Mouse (Mus musculus) midbrain, embryonic 15.5 days (tissue): ENCODE measurements around the gene Tec. TPM values are rescaled to one million over a fixed set of nuclear protein-coding genes. Genes with fewer than 3 reads are reported as not detected.

Experiments used
- ATAC-seq: fragments of 200-750 bp; cut with Nextera tagmentation; replicated peaks from 2 replicates; pipeline ENCODE4 v1.8.0; 2017; ENCODE audit warnings: moderate TSS enrichment
- H3K27ac ChIP-seq: fragments of 300-500 bp; sonication (generic); 2 replicates; pipeline ENCODE4 v1.5.1; 2015; ENCODE audit warnings: mild to moderate bottlenecking, inconsistent platforms
- H3K27me3 ChIP-seq: fragments of 300-500 bp; sonication (generic); replicated peaks from 2 replicates; pipeline ENCODE4 v1.6.1; 2015; ENCODE audit warnings: inconsistent platforms
- H3K36me3 ChIP-seq: fragments of 300-500 bp; sonication (generic); replicated peaks from 2 replicates; pipeline ENCODE4 v1.6.1; 2015; ENCODE audit warnings: inconsistent platforms
- H3K4me1 ChIP-seq: fragments of 300-500 bp; sonication (generic); 2 replicates; pipeline ENCODE4 v1.6.1; 2015; ENCODE audit warnings: inconsistent platforms
- H3K4me2 ChIP-seq: fragments of 300-500 bp; sonication (generic); 2 replicates; pipeline ENCODE4 v1.6.1; 2015; ENCODE audit warnings: inconsistent platforms, mild to moderate bottlenecking, moderate library complexity
- H3K4me3 ChIP-seq: fragments of 300-500 bp; sonication (generic); 2 replicates; pipeline ENCODE4 v1.5.1; 2015; ENCODE audit warnings: mild to moderate bottlenecking, inconsistent platforms
- H3K9ac ChIP-seq: fragments of 300-500 bp; sonication (generic); 2 replicates; pipeline ENCODE4 v1.6.1; 2015; ENCODE audit warnings: mild to moderate bottlenecking, inconsistent platforms
- H3K9me3 ChIP-seq: fragments of 300-500 bp; sonication (generic); 2 replicates; pipeline ENCODE4 v1.6.1; 2016; ENCODE audit warnings: inconsistent platforms
- WGBS: fragments of 180-500 bp; shearing (Covaris S2); methylation state at CpG from one replicate; pipeline ENCODE4 v1.1.7; 2015; ENCODE audit warnings: mixed read lengths; 5-methylcytosine and 5-hydroxymethylcytosine counted together
- polyA plus RNA-seq: library from polyadenylated mRNA; unstranded; fragments of >200 nt; fragmentation: Nextera tagmentation; extraction: Ambion mirVana; gene quantifications from 2 replicates; pipeline ENCODE4 v1.2.1, GENCODE M21; 2015

Gene Tec
- polyA plus RNA-seq, 1 experiment from 2014 or later, result 5.8 TPM

- H3K9ac ChIP-seq, result no peak overlapping the region
- no peaks in the 10 kb centered on the region for H3K4me1 ChIP-seq
- 82% methylated on average over 2 of the region's 2 CpGs for WGBS
- ATAC-seq, result no peak
- H3K9me3 ChIP-seq, result no peaks in the 10 kb centered on the region
- H3K4me2 ChIP-seq, result no peak overlapping the region
- H3K36me3 ChIP-seq, result no peaks in the 10 kb centered on the region
- H3K27me3 ChIP-seq, result no peaks in the 10 kb centered on the region
- no peak overlapping the region for H3K4me3 ChIP-seq
- no peak overlapping the region for H3K27ac ChIP-seq
Measured at GRCm38 (mm10) chr5:72723429-72723828, 144.9 kb downstream of the Tec start.

GRCm38 (mm10) chr5:72720587-72720986 lies 147.7 kb downstream of the Tec start:
- Histone ChIP-seq H3K4me3 (no peak overlapping the region), H3K4me1 (no peaks in the 10 kb centered on the region), H3K4me2 (no peak overlapping the region), H3K9ac (no peak overlapping the region), H3K9me3 (no peaks in the 10 kb centered on the region), H3K27me3 (no peaks in the 10 kb centered on the region), H3K36me3 (no peaks in the 10 kb centered on the region), H3K27ac (no peak overlapping the region)
- ATAC-seq, result no peak
- WGBS, result 64% methylated on average over 7 of the region's 7 CpGs

GRCm38 (mm10) chr5:72710572-72711278 lies 157.6 kb downstream of the Tec start:
- 0 out of 2 replicates have a peak, but pooled peaks have one; percentile 50 for ATAC-seq
- Histone ChIP-seq H3K4me3 (no peak overlapping the region), H3K9me3 (no peaks in the 10 kb centered on the region), H3K27ac (no peak overlapping the region), H3K36me3 (no peaks in the 10 kb centered on the region), H3K4me1 (no peaks in the 10 kb centered on the region), H3K4me2 (no peak overlapping the region), H3K27me3 (no peaks in the 10 kb centered on the region), H3K9ac (no peak overlapping the region)
- 34% methylated on average over 4 of the region's 4 CpGs for WGBS

DNA sequence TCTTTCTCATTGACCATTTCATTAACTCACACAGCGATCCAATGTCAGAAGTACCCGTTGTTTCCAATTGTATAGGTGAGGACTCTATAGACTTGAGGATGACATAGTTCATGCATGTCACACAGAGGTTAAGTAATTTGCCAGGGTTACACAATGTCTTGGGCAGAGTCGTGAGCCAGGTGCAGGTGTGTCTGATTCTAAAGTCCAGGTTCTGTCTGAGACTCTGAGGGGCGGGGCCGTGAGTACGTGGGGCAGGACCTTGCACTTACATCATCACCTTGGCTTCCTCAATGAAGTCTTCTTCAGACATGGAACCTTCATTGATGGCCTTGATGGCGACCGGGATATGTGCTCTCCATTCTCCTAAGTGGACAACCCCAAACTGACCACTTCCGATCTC lies 158.3 kb downstream of the Tec start:
- no peak for ATAC-seq
- no peak overlapping the region for H3K27ac ChIP-seq
- H3K4me3 ChIP-seq, result no peak overlapping the region
- H3K4me2 ChIP-seq, result no peak overlapping the region
- H3K9ac ChIP-seq, result no peak overlapping the region
- H3K9me3 ChIP-seq, result no peaks in the 10 kb centered on the region
- 97% methylated on average over 9 of the region's 9 CpGs for WGBS
- no peaks in the 10 kb centered on the region for H3K36me3 ChIP-seq
- no peaks in the 10 kb centered on the region for H3K27me3 ChIP-seq
- H3K4me1 ChIP-seq, result no peaks in the 10 kb centered on the region

GRCm38 (mm10) chr5:72709451-72709850 lies 158.8 kb downstream of the Tec start:
- Histone ChIP-seq H3K36me3 (no peaks in the 10 kb centered on the region), H3K27ac (no peak overlapping the region), H3K27me3 (no peaks in the 10 kb centered on the region), H3K9ac (no peak overlapping the region), H3K9me3 (no peaks in the 10 kb centered on the region), H3K4me1 (no peaks in the 10 kb centered on the region), H3K4me3 (no peak overlapping the region), H3K4me2 (no peak overlapping the region)
- ATAC-seq, result no peak
- 90% methylated on average over 13 of the region's 13 CpGs for WGBS

GRCm38 (mm10) chr5:72706722-72707121 lies 161.6 kb downstream of the Tec start:
- no peak for ATAC-seq
- no peak overlapping the region for H3K27ac ChIP-seq
- 66% methylated on average over 10 of the region's 10 CpGs for WGBS
- no peaks in the 10 kb centered on the region for H3K27me3 ChIP-seq
- H3K4me1 ChIP-seq, result no peaks in the 10 kb centered on the region
- no peak overlapping the region for H3K4me3 ChIP-seq
- no peaks in the 10 kb centered on the region for H3K9me3 ChIP-seq
- no peaks in the 10 kb centered on the region for H3K36me3 ChIP-seq
- H3K9ac ChIP-seq, result no peak overlapping the region
- H3K4me2 ChIP-seq, result no peak overlapping the region; the same call in 1 of the 2 replicates

DNA sequence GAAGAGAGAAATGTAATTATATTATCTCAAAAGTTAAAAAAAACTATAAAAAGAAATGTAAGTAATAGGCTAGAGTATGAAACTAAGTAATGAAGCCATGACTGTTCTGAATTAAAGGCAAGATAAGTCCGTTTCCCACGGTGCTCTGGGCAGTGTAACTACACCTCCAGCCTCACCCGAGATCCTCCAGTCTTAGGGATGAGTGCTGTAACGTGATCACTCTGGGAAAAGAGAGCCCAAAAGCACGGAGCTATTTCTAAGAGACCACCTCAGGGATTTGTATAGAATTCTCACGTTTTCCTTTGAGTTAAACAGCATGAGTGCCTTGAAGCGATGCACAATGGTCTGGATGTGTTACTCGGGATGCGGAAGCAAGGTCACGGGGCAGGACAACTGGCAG lies 162.2 kb downstream of the Tec start:
- no peaks in the 10 kb centered on the region for H3K36me3 ChIP-seq
- no peak overlapping the region for H3K27ac ChIP-seq
- no peaks in the 10 kb centered on the region for H3K27me3 ChIP-seq
- WGBS, result 42% methylated on average over 10 of the region's 10 CpGs
- no peak overlapping the region for H3K4me3 ChIP-seq
- no peak for ATAC-seq
- H3K9me3 ChIP-seq, result no peaks in the 10 kb centered on the region
- no peak overlapping the region for H3K9ac ChIP-seq
- no peaks in the 10 kb centered on the region for H3K4me1 ChIP-seq
- no peak overlapping the region; the same call in 1 of the 2 replicates for H3K4me2 ChIP-seq

Other genes with a start within 250 kb of the Tec start
- not detected in 2 replicates for gene Cnga1, start 224.2 kb downstream of the Tec start, polyA plus RNA-seq
- 0.93 and 1.6 TPM in 2 replicates for gene Nipal1, start 220.7 kb downstream of the Tec start, polyA plus RNA-seq
- 0.14 and 0.17 TPM in 2 replicates for gene Txk, start 115.7 kb downstream of the Tec start, polyA plus RNA-seq
- gene Slain2, start 45.8 kb upstream of the Tec start, polyA plus RNA-seq, result 16.8 and 18.1 TPM in 2 replicates
- not detected in 2 replicates for gene Gm10135, start 106.2 kb upstream of the Tec start, polyA plus RNA-seq
- gene Slc10a4, start 138.4 kb upstream of the Tec start, polyA plus RNA-seq, result 25.1 and 28.6 TPM in 2 replicates